Mouse (Mus musculus) embryonic facial prominence, embryonic 10.5 days (tissue): ENCODE results near the gene C5ar2. TPM values are rescaled to one million over a fixed set of nuclear protein-coding genes. Genes with fewer than 3 reads are reported as not detected.

Experiments
- DNase-seq: peaks from one replicate; pipeline ENCODE4 v3.0.0-alpha.2; 2017; ENCODE audit warnings: low spot score
- H3K27ac ChIP-seq: fragments of 300-500 bp; sonication (generic); replicated peaks from 2 replicates; pipeline ENCODE4 v1.5.1; 2016; ENCODE audit warnings: mild to moderate bottlenecking
- H3K27me3 ChIP-seq: fragments of 300-500 bp; sonication (generic); replicated peaks from 2 replicates; pipeline ENCODE4 v1.6.1; 2016; ENCODE audit warnings: low read depth, mild to moderate bottlenecking; ENCODE audit not compliant: poor library complexity, severe bottlenecking
- H3K36me3 ChIP-seq: fragments of 300-500 bp; sonication (generic); replicated peaks from 2 replicates; pipeline ENCODE4 v1.6.1; 2016; ENCODE audit warnings: mild to moderate bottlenecking, moderate library complexity
- H3K4me1 ChIP-seq: fragments of 300-500 bp; sonication (generic); 2 replicates; pipeline ENCODE4 v1.6.1; 2016
- H3K4me3 ChIP-seq: fragments of 300-500 bp; sonication (generic); 2 replicates; pipeline ENCODE4 v1.5.1; 2016; ENCODE audit warnings: mild to moderate bottlenecking, moderate library complexity
- H3K9me3 ChIP-seq: fragments of 300-500 bp; sonication (generic); 2 replicates; pipeline ENCODE4 v1.6.1; 2016; ENCODE audit warnings: mild to moderate bottlenecking
- WGBS: fragments of 180-500 bp; shearing (Covaris S2); methylation state at CpG from one replicate; pipeline ENCODE4 v1.1.7; 2016; 5-methylcytosine and 5-hydroxymethylcytosine counted together
- polyA plus RNA-seq: library from polyadenylated mRNA; unstranded; fragments of >200 nt; fragmentation: Nextera tagmentation; extraction: Ambion mirVana; gene quantifications from 2 replicates; pipeline ENCODE4 v1.2.1, GENCODE M21; 2016

C5ar2 gene
- polyA plus RNA-seq, 1 experiment from 2014 or later, result 0.05 TPM

- H3K4me1 ChIP-seq, result no peaks in the 10 kb centered on the region; the same call in 1 of the 2 replicates
- H3K36me3 ChIP-seq, result no peaks in the 10 kb centered on the region
- H3K9me3 ChIP-seq, result no peaks in the 10 kb centered on the region
- H3K4me3 ChIP-seq, result no peak overlapping the region
- no peaks in the 10 kb centered on the region for H3K27me3 ChIP-seq
- DNase-seq, result no peak
- WGBS, result 81% methylated on average over 5 of the region's 5 CpGs
- no peak overlapping the region for H3K27ac ChIP-seq
Measured at GRCm38 (mm10) chr7:16250687-16251086, 6.7 kb upstream of the C5ar2 start.

DNA sequence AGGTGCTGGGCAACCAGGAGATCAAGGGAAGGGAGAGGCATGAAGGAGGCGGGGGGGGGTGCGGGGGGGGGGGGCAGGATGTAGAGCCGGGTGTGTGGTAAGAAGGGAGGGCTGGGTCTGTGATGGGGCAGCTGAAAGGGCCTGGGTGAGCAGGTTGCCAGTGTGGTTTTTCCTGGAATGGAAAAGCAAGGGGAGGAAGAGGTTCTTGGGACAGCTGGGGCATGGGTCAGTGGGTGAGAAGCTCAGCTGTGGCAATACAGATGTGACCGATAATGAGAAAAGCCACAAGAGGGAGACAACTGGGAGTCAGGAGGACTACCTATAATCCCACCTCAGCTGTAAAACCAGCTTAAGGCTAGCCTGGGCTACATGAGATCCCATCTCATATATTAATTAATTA is 2.0 kb upstream of the C5ar2 start:
- no peak for DNase-seq
- 61% methylated on average over 1 of the region's 4 CpGs for WGBS
- Histone ChIP-seq H3K9me3 (no peaks in the 10 kb centered on the region), H3K4me3 (no peak overlapping the region), H3K4me1 (no peaks in the 10 kb centered on the region; the same call in 1 of the 2 replicates), H3K27me3 (no peaks in the 10 kb centered on the region), H3K27ac (no peak overlapping the region), H3K36me3 (no peaks in the 10 kb centered on the region)

DNA sequence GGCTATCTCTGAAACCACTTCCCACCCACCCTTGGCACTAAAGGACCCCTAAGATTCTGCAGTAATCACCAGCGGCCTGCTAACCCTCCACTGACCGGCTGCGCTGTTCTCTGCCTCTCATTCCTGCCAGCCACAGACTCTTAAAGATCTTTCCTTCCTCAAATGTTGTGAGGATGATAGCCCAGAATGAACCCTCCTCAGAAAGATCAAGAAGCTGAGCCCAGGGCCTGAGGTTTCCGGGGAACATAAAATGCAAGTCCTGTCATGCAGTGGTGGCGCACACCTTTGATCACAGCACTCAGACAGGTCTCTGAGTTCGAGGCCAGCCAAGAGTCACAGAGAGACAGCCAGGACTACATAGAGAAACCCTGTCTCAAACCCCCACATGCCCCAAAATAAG is 1.8 kb downstream of the C5ar2 start:
- Histone ChIP-seq H3K9me3 (no peaks in the 10 kb centered on the region), H3K4me3 (no peak overlapping the region), H3K4me1 (peaks cover 3% of the 10 kb centered on the region; the same call in 1 of the 2 replicates), H3K27ac (no peak overlapping the region), H3K36me3 (no peaks in the 10 kb centered on the region), H3K27me3 (no peaks in the 10 kb centered on the region)
- DNase-seq, result no peak
- WGBS, result 88% methylated on average over 6 of the region's 6 CpGs

- peak; percentile 30 for DNase-seq
- H3K9me3 ChIP-seq, result no peaks in the 10 kb centered on the region
- no peak overlapping the region for H3K27ac ChIP-seq
- peaks cover 3% of the 10 kb centered on the region; the same call in 1 of the 2 replicates for H3K4me1 ChIP-seq
- no peaks in the 10 kb centered on the region for H3K36me3 ChIP-seq
- H3K4me3 ChIP-seq, result no peak overlapping the region
- no peaks in the 10 kb centered on the region for H3K27me3 ChIP-seq
- WGBS, result 47% methylated on average over 11 of the region's 11 CpGs
Measured at GRCm38 (mm10) chr7:16241787-16242186, 2.2 kb downstream of the C5ar2 start.

- H3K4me1 ChIP-seq, result peaks cover 3% of the 10 kb centered on the region; the same call in 1 of the 2 replicates
- no peak overlapping the region for H3K27ac ChIP-seq
- H3K4me3 ChIP-seq, result no peak overlapping the region
- WGBS, result 98% methylated on average over 1 of the region's 1 CpGs
- no peaks in the 10 kb centered on the region for H3K27me3 ChIP-seq
- no peaks in the 10 kb centered on the region for H3K9me3 ChIP-seq
- H3K36me3 ChIP-seq, result no peaks in the 10 kb centered on the region
- no peak for DNase-seq
Measured at GRCm38 (mm10) chr7:16240978-16241303, 3.0 kb downstream of the C5ar2 start.

DNA sequence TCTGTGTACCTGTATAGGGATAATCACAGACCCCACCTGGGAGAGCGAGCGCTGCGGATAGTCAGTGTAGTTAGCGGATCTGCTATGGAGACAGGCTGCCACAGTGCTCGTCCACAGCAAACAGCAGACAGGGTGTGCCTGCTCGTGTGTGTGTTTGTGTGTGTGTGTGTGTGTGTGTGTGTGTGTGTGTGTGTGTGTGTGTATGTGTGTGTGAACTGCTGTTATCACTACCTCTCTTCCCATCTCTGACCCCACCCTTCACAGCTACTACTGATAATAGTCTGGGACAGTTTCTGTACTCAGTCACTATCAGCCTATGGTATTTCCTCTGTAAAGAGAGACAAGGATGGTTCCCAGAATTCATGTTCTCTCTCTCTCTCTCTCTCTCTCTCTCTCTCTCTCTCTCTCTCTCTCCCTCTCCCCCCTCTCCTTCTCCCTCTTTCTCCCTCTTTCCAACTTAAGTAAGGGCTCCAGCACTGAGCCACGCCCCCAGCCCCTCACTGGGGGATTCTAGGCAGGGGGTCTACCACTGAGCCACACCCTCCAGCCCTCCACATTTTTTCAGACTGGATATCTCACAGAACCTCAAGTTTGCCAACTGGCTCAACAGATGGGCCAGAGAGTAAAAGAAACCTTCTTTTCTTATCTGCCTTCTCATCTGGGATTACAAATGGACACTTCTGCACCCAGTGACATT is 3.5 kb downstream of the C5ar2 start:
- Histone ChIP-seq H3K9me3 (no peaks in the 10 kb centered on the region), H3K4me3 (no peak overlapping the region), H3K36me3 (no peaks in the 10 kb centered on the region), H3K27ac (no peak overlapping the region), H3K27me3 (no peaks in the 10 kb centered on the region), H3K4me1 (0 out of 2 replicates have a peak, but pooled peaks cover 3% of the 10 kb centered on the region)
- WGBS, result 81% methylated on average over 7 of the region's 7 CpGs
- DNase-seq, result no peak

- no peaks in the 10 kb centered on the region for H3K27me3 ChIP-seq
- no peaks in the 10 kb centered on the region for H3K36me3 ChIP-seq
- H3K4me3 ChIP-seq, result no peak overlapping the region
- 64% methylated on average over 9 of the region's 9 CpGs for WGBS
- no peak for DNase-seq
- H3K9me3 ChIP-seq, result no peaks in the 10 kb centered on the region
- H3K27ac ChIP-seq, result no peak overlapping the region
- 0 out of 2 replicates have a peak, but pooled peaks cover 3% of the 10 kb centered on the region for H3K4me1 ChIP-seq
Measured at GRCm38 (mm10) chr7:16239554-16239997, 4.4 kb downstream of the C5ar2 start.

DNA sequence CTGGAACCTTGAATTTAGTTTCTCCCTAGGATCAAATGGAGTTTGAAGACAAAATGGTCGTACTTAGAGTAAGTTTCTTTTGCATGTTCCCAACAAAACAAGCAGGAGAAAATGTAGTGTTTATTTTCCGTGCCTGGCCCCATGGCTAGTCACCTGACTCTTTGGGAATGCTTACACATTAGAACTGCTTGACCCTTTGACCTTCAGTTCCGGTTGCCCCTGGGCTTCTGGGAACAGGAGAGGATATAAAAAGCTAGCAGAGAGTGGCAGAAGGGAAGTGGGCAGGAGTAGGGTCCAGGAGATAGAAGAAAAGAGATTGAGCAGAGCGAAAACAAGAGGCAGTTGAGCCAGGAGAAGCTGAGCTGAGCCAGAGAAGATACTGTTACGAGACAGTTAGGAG is 14.1 kb downstream of the C5ar2 start:
- H3K9me3 ChIP-seq, result peaks cover 7% of the 10 kb centered on the region
- H3K4me3 ChIP-seq, result 0 out of 2 replicates have a peak overlapping the region, but pooled peaks have one; percentile 22
- no peaks in the 10 kb centered on the region for H3K36me3 ChIP-seq
- H3K27me3 ChIP-seq, result no peaks in the 10 kb centered on the region
- H3K4me1 ChIP-seq, result peaks cover 31% of the 10 kb centered on the region
- DNase-seq, result peak; percentile 74
- H3K27ac ChIP-seq, result peak overlapping the region; percentile 12; the same call in 1 of the 2 replicates
- WGBS, result 20% methylated on average over 5 of the region's 5 CpGs

GRCm38 (mm10) chr7:16221582-16222272 is 22.2 kb downstream of the C5ar2 start, which contains the start of gene Dhx34:
Gene Dhx34, minus strand, starts transcription at chr7:16222037.
- Histone ChIP-seq H3K9me3 (no peaks in the 10 kb centered on the region), H3K36me3 (peaks cover 20% of the 10 kb centered on the region), H3K27ac (peak within 1 kb of the TSS; percentile 92), H3K4me1 (peaks cover 10% of the 10 kb centered on the region), H3K27me3 (no peaks in the 10 kb centered on the region), H3K4me3 (peak within 1 kb of the TSS; percentile 70)
- peak; percentile 97 for DNase-seq
- WGBS, result 1% methylated on average over 34 of the region's 34 CpGs

DNA sequence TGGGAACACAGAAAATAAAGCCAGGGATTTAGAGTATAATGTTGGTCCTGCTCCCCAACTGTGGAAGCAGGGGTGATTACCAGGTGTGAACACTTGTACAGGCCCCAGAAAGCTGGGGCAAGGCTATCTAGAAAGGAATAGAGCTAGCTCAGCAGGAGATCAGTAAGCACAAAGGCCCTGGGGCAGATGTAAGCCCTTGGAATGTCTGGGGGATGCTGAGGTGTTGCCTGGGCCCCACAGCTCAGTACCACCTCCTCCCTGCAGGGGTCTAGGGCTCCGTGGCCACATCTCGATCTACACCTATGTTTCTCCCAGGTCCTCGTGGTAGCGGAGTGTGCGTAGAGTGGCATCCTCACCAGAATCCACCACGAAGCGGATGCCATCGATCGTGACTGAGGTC is 30.0 kb downstream of the C5ar2 start:
- no peaks in the 10 kb centered on the region for H3K27me3 ChIP-seq
- no peak overlapping the region for H3K27ac ChIP-seq
- peaks cover 97% of the 10 kb centered on the region for H3K36me3 ChIP-seq
- no peaks in the 10 kb centered on the region for H3K9me3 ChIP-seq
- DNase-seq, result no peak
- WGBS, result 92% methylated on average over 9 of the region's 9 CpGs
- no peaks in the 10 kb centered on the region for H3K4me1 ChIP-seq
- no peak overlapping the region for H3K4me3 ChIP-seq

GRCm38 (mm10) chr7:16213196-16213595 is 30.8 kb downstream of the C5ar2 start:
- 87% methylated on average over 6 of the region's 6 CpGs for WGBS

DNA sequence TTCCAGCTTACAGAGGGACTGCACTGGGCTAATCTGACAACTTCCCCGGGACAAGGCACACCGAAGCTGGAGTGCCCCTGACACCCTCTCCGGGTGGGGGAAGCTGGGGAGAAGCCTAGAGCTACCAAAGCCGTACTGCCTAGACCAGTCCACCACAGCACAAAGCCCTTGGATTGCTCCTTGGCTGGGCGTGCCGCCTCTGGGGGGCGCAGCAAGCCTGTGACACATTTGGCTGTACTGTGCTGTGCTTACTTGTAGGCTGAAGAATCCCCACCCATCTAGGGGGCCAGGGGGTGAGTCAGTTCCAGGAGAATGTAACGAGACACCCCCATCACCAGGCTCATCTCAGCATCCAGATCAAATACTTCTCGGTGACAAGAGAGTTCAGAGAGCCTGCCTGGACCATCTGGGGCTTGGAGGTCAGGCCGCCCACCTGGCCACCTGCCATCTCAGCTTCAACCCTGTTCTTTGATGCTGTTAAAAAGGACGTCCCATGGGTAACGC is 33.0 kb downstream of the C5ar2 start:
- 76% methylated on average over 12 of the region's 12 CpGs for WGBS
- no peaks in the 10 kb centered on the region for H3K9me3 ChIP-seq
- H3K4me1 ChIP-seq, result no peaks in the 10 kb centered on the region
- H3K27ac ChIP-seq, result no peak overlapping the region
- H3K4me3 ChIP-seq, result no peak overlapping the region
- H3K27me3 ChIP-seq, result no peaks in the 10 kb centered on the region
- DNase-seq, result peak; percentile 49
- peaks cover 99% of the 10 kb centered on the region for H3K36me3 ChIP-seq

More at GRCm38 (mm10) chr7:16213196-16213595, 30.8 kb downstream of the C5ar2 start:
- Histone ChIP-seq H3K36me3 (peaks cover 99% of the 10 kb centered on the region), H3K4me1 (no peaks in the 10 kb centered on the region), H3K27ac (no peak overlapping the region), H3K9me3 (no peaks in the 10 kb centered on the region), H3K27me3 (no peaks in the 10 kb centered on the region), H3K4me3 (no peak overlapping the region)
- DNase-seq, result no peak
